Mouse (Mus musculus) midbrain, embryonic 13.5 days (tissue): ENCODE data around the gene Fcgr4. TPM values are rescaled to one million over a fixed set of nuclear protein-coding genes. Genes with fewer than 3 reads are reported as not detected.
"Not testable (repeated sequence)": the region's sequence is repeated elsewhere in the genome, so short reads cannot be mapped to it uniquely, and the experiment has no call there.

Experiments
- ATAC-seq: fragments of 200-750 bp; cut with Nextera tagmentation; 2 replicates; pipeline ENCODE4 v1.8.0; 2017; ENCODE audit warnings: mild to moderate bottlenecking, moderate TSS enrichment, moderate library complexity
- H3K27ac ChIP-seq: fragments of 300-500 bp; sonication (generic); 2 replicates; pipeline ENCODE4 v1.5.1; 2015; ENCODE audit warnings: inconsistent platforms, mild to moderate bottlenecking, moderate library complexity
- H3K27me3 ChIP-seq: fragments of 300-500 bp; sonication (generic); 2 replicates; pipeline ENCODE4 v1.6.1; 2015; ENCODE audit warnings: mild to moderate bottlenecking, inconsistent platforms
- H3K36me3 ChIP-seq: fragments of 300-500 bp; sonication (generic); 2 replicates; pipeline ENCODE4 v1.6.1; 2015; ENCODE audit warnings: mild to moderate bottlenecking, inconsistent platforms
- H3K4me1 ChIP-seq: fragments of 300-500 bp; sonication (generic); replicated peaks from 2 replicates; pipeline ENCODE4 v1.6.1; 2015; ENCODE audit warnings: inconsistent platforms
- H3K4me2 ChIP-seq: fragments of 300-500 bp; sonication (generic); replicated peaks from 2 replicates; pipeline ENCODE4 v1.6.1; 2015; ENCODE audit warnings: moderate library complexity, mild to moderate bottlenecking, inconsistent platforms
- H3K4me3 ChIP-seq: fragments of 300-500 bp; sonication (generic); replicated peaks from 2 replicates; pipeline ENCODE4 v1.5.1; 2015; ENCODE audit warnings: mild to moderate bottlenecking, inconsistent platforms
- H3K9ac ChIP-seq: fragments of 300-500 bp; sonication (generic); replicated peaks from 2 replicates; pipeline ENCODE4 v1.6.1; 2015; ENCODE audit warnings: mild to moderate bottlenecking, inconsistent platforms
- H3K9me3 ChIP-seq: fragments of 300-500 bp; sonication (generic); 2 replicates; pipeline ENCODE4 v1.6.1; 2016; ENCODE audit warnings: mild to moderate bottlenecking, inconsistent platforms
- WGBS: fragments of 180-500 bp; shearing (Covaris S2); methylation state at CpG from one replicate; pipeline ENCODE4 v1.1.7; 2015; 5-methylcytosine and 5-hydroxymethylcytosine counted together
- polyA plus RNA-seq: library from polyadenylated mRNA; unstranded; fragments of >200 nt; fragmentation: Nextera tagmentation; extraction: Ambion mirVana; gene quantifications from 2 replicates; pipeline ENCODE4 v1.2.1, GENCODE M21; 2015

Fcgr4 gene
- 0.15 TPM in 1 of 2 replicates, not detected in the other for polyA plus RNA-seq

DNA sequence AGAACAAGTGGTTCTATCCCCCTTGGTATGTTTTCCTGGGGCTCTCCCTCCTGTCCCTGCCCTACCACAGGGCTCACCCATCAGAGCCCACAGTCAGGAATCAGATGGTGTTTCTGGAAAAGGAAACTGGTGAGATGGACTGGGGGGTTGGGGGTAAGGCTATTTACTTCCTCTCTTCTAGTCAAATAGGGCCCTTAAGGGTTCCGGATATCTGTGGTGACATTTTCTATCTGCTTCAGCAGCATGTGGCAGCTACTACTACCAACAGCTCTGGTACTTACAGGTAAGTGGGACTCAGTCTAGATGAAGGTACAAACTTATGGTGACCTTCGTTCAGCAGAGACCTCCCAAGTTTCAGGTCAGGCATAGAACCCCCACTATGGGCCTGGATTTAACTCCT, at the start of gene Fcgr4:
Gene Fcgr4 (plus strand): TSS at position 184 of the 400 bp plus-strand sequence.
- Histone ChIP-seq H3K9me3 (no peaks in the 10 kb centered on the region), H3K9ac (no peak within 1 kb of the TSS), H3K27me3 (no peaks in the 10 kb centered on the region), H3K36me3 (no peaks in the 10 kb centered on the region), H3K27ac (no peak within 1 kb of the TSS), H3K4me2 (no peak within 1 kb of the TSS), H3K4me1 (no peaks in the 10 kb centered on the region), H3K4me3 (no peak within 1 kb of the TSS)
- no peak for ATAC-seq
- 87% methylated on average over 2 of the region's 2 CpGs for WGBS

DNA sequence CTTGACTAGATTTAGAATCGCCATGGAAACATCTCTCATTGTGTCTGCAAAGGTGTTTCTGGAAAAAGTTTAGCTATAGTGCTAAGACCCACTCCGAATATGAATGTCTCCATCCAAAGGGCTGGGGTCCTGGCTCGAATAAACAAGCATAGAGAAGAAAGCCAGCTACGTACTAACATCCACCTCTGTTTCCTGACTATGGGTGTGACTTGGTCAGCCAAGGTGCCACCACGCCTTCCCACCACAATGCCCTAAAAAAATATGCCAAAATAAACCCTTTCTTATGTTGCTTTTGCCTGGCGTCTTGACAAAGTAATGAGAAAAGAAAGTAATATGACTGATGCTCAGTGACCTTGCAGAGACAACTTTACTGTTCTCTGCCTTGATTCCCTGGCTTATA, 46.2 kb upstream of the Fcgr4 start:
- no peak overlapping the region for H3K27ac ChIP-seq
- H3K9ac ChIP-seq, result no peak overlapping the region
- no peaks in the 10 kb centered on the region for H3K36me3 ChIP-seq
- no peaks in the 10 kb centered on the region for H3K4me1 ChIP-seq
- no peak for ATAC-seq
- no peaks in the 10 kb centered on the region for H3K9me3 ChIP-seq
- H3K4me3 ChIP-seq, result no peak overlapping the region
- WGBS, result 84% methylated on average over 6 of the region's 6 CpGs
- no peaks in the 10 kb centered on the region for H3K27me3 ChIP-seq
- no peak overlapping the region for H3K4me2 ChIP-seq

DNA sequence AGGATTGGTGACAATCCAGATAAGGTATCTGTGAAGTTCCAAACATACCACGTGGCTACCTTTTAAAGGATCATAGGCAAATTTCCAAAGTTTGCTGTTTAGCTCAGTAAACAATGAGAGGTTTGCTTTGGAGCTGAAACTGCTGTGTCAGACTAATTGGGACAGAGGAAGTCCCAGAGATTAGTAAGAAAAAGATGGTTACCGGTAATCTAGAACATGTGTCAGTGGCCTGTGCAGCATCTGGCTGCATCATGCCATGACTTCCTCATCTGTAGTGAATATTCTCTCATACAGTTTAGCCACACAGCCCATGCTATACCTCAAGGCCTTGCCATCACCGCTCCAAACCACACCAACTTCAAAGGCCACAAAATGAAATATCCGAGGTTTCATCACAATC, 45.8 kb upstream of the Fcgr4 start:
- no peaks in the 10 kb centered on the region for H3K9me3 ChIP-seq
- ATAC-seq, result no peak
- WGBS, result 93% methylated on average over 4 of the region's 4 CpGs

DNA sequence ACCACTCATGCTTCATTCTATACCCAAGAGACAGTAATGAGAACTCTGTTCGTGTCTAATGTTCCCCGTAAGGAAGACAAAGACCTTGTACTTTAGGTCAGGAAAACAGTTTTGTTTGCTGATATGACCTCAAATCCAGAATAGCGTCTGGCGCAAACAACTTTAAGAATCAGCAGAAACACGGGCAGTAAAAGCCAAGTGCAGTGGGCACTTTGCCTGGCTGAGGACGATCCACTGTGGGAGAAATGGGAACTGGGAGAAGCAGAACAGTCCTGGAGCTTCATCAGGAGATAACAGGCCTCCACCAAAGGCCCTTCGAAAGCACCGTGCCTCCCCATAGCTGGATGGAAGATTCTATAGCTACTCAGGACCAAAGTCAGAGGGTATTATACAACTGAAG, 44.5 kb upstream of the Fcgr4 start:
- no peaks in the 10 kb centered on the region for H3K4me1 ChIP-seq
- no peaks in the 10 kb centered on the region for H3K36me3 ChIP-seq
- no peak for ATAC-seq
- WGBS, result 90% methylated on average over 8 of the region's 8 CpGs
- H3K4me3 ChIP-seq, result no peak overlapping the region
- no peak overlapping the region for H3K9ac ChIP-seq
- no peak overlapping the region for H3K27ac ChIP-seq
- no peak overlapping the region for H3K4me2 ChIP-seq
- H3K27me3 ChIP-seq, result no peaks in the 10 kb centered on the region
- H3K9me3 ChIP-seq, result no peaks in the 10 kb centered on the region

More for the DNA sequence above, 45.8 kb upstream of the Fcgr4 start:
- Histone ChIP-seq H3K4me3 (no peak overlapping the region), H3K27me3 (no peaks in the 10 kb centered on the region), H3K4me2 (no peak overlapping the region), H3K36me3 (no peaks in the 10 kb centered on the region), H3K9ac (no peak overlapping the region), H3K4me1 (no peaks in the 10 kb centered on the region), H3K27ac (no peak overlapping the region)

DNA sequence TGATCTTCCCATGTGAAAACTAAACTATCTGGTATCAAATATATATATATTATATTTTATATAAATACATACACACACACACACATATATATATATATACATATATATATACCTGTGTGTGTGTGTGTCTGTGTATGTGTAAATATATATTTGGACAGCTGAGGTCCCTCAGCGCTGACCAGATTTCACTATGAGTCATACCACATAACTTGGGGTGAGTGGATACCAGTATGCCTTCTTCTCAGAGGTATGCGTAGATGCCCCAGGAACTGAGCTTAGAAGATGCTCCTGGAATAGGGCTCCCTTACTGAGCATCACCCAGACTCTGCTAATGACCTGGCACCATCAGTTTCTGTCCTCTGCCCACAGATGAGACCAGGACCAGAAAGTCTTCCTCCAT, 44.0 kb upstream of the Fcgr4 start:
- Histone ChIP-seq H3K4me3 (no peak overlapping the region), H3K27me3 (no peaks in the 10 kb centered on the region), H3K27ac (no peak overlapping the region), H3K4me2 (no peak overlapping the region), H3K9me3 (no peaks in the 10 kb centered on the region), H3K36me3 (no peaks in the 10 kb centered on the region), H3K4me1 (no peaks in the 10 kb centered on the region), H3K9ac (no peak overlapping the region)
- ATAC-seq, result no peak
- WGBS, result 93% methylated on average over 2 of the region's 2 CpGs

DNA sequence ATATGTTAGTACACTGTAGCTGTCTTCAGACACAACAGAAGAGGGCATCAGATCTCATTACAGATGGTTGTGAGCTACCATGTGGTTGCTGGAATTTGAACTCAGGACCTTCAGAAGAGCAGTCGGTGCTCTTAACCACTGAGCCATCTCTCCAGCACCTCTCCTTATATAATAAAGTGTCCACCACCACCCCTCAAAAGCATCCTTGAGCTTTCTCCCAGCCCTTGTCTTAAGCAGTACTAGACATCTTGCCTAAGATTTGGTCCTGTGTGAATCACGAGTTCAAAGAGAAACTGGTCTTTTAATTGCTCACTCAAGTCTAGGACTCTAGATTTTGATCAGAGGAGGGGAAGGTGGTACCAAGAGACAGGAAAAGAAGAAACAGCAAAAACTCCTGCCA, 43.4 kb upstream of the Fcgr4 start:
- not testable (repeated sequence) for H3K9ac ChIP-seq, H3K36me3 ChIP-seq, H3K4me3 ChIP-seq, H3K27ac ChIP-seq, H3K9me3 ChIP-seq, ATAC-seq, H3K4me2 ChIP-seq, H3K4me1 ChIP-seq, H3K27me3 ChIP-seq
- 83% methylated on average over 2 of the region's 2 CpGs for WGBS

DNA sequence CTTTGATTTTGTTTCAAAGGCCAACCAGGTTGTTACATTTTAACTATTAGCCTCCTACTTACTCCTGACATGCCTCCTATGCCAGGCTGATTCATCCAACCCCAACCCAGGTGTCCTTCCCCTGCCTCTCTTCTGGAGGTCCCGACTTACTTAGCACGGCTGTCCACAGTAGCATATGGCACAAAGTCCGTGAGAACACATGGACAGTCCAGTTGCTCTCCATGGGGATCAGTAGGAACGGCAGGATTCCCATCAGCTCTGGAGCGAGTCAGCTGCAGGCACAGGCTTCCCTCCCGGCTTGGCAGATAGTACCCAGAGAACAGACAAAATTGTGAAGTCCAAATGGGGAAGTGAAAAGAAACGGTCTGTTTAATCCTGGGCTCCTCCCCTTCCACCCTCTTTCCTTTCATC, 43.0 kb upstream of the Fcgr4 start:
- WGBS, result 75% methylated on average over 7 of the region's 7 CpGs
- no peaks in the 10 kb centered on the region for H3K9me3 ChIP-seq
- no peak overlapping the region for H3K27ac ChIP-seq
- no peak for ATAC-seq
- H3K36me3 ChIP-seq, result no peaks in the 10 kb centered on the region
- no peaks in the 10 kb centered on the region for H3K4me1 ChIP-seq
- no peak overlapping the region for H3K4me3 ChIP-seq
- no peaks in the 10 kb centered on the region for H3K27me3 ChIP-seq
- H3K4me2 ChIP-seq, result no peak overlapping the region
- no peak overlapping the region for H3K9ac ChIP-seq

DNA sequence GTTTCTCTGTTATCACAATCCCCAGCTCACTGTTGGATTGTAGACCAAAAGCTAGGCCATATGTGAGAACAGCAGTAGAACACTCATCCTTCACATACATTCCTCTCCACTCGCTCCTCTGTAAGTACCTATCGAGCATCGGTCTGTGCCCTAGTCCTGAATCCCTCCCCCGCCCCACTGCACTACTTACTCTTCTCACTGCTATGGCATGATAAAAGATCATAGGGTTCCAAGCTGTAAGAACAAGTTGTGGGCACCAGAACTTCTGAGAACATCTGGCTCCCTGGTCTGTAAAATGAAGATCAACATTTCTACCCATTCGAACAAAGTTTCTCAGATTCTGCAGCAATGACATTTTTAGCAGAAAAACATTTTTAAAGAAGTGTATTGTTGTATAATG, 42.3 kb upstream of the Fcgr4 start, which contains the start of gene Fcgr2b:
Gene Fcgr2b (minus strand): TSS at position 101 of the 400 bp plus-strand sequence.
- H3K4me3 ChIP-seq, result no peak within 1 kb of the TSS
- H3K4me1 ChIP-seq, result no peaks in the 10 kb centered on the region
- H3K9me3 ChIP-seq, result no peaks in the 10 kb centered on the region
- no peak within 1 kb of the TSS for H3K27ac ChIP-seq
- no peaks in the 10 kb centered on the region for H3K27me3 ChIP-seq
- no peak for ATAC-seq
- H3K4me2 ChIP-seq, result no peak within 1 kb of the TSS
- 89% methylated on average over 5 of the region's 5 CpGs for WGBS
- H3K36me3 ChIP-seq, result no peaks in the 10 kb centered on the region
- H3K9ac ChIP-seq, result no peak within 1 kb of the TSS

DNA sequence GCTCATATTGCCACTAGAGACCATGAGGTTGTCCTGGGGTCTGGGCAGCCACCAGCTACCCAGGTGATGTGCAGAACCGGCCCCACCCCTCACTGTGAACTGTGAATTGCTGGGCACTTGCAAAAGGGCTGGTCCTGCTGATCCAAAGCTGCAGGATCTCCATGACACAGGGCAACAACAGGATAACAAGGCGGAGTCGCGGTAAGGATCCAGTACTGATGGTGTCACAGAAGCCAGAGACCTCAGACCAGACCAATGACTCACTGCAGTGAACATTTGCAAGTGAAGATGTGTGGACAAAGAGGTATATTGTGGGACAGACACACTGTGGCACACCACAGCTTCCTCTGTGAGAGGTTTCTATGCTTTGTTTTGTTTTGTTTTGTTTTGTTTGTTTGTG, 40.1 kb upstream of the Fcgr4 start:
- no peak overlapping the region for H3K4me3 ChIP-seq
- 79% methylated on average over 4 of the region's 4 CpGs for WGBS
- no peaks in the 10 kb centered on the region for H3K4me1 ChIP-seq
- no peak overlapping the region for H3K4me2 ChIP-seq
- no peaks in the 10 kb centered on the region for H3K9me3 ChIP-seq
- H3K36me3 ChIP-seq, result no peaks in the 10 kb centered on the region
- no peak overlapping the region for H3K27ac ChIP-seq
- no peak overlapping the region for H3K9ac ChIP-seq
- no peaks in the 10 kb centered on the region for H3K27me3 ChIP-seq
- no peak for ATAC-seq

DNA sequence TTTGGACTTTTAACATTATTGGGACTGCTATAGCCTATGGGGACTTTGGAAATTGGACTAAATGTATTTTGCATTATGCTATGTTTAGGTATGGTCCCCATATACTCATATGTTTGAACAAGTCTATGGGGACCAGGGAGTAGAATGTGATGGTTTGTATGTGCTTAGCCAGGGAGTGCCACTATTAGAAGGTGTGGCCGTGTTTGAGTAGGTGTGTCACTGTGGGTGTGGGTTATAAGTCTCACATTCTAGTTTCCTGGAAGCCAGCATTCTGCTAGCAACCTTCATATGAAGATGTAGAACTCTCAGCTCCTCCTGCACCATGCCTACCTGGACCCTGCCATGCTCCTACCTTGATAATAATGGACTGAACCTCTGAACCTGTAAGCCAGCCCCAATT, 37.0 kb upstream of the Fcgr4 start:
- not testable (repeated sequence) for H3K4me2 ChIP-seq, H3K9me3 ChIP-seq, H3K9ac ChIP-seq, H3K27ac ChIP-seq, H3K4me1 ChIP-seq, H3K36me3 ChIP-seq, H3K4me3 ChIP-seq, H3K27me3 ChIP-seq, ATAC-seq
- WGBS, result 77% methylated on average over 1 of the region's 1 CpGs

DNA sequence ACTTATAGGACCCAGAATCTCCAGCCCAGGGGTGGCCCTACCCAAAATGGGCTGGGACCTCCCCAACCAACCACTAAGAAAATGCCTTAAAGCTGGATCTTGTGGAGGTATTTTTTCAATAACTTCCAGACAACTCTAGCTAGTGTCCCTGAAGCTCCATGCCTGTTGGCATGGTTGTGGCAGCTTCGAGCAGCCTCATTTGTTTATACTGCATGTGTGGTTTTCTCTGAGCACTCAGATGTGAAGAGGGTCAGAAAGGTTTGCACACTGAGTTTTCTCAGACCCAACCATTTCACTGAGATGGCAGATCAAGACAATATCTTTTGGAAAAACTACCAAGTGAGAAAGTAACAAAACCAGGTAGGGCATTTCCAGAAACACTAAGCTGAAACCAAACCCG, 36.4 kb upstream of the Fcgr4 start:
- Histone ChIP-seq H3K36me3 (no peaks in the 10 kb centered on the region), H3K4me3 (no peak overlapping the region), H3K4me1 (no peaks in the 10 kb centered on the region), H3K4me2 (no peak overlapping the region), H3K27me3 (no peaks in the 10 kb centered on the region), H3K27ac (no peak overlapping the region), H3K9me3 (no peaks in the 10 kb centered on the region), H3K9ac (no peak overlapping the region)
- 87% methylated on average over 2 of the region's 2 CpGs for WGBS
- no peak for ATAC-seq

DNA sequence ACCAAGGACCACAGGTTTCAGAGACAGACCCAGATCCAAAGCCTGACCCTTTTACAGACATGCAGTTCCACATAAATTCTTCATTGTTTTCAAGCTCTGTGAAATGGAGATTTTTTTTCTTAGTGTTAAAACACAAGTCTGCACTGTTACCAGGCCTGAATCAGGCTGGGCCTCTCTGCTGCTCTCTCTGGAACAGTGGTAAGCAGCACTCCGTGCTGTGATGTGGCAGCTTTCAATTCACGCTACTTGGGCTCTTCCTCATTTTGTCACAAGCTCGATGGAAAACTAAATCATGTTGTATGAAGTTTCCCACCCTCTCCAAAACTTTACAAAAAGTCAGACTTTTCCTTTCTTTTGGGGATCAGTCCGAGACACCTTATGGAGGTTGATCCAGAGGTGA, 35.7 kb upstream of the Fcgr4 start:
- 85% methylated on average over 4 of the region's 4 CpGs for WGBS
- H3K27ac ChIP-seq, result no peak overlapping the region

DNA sequence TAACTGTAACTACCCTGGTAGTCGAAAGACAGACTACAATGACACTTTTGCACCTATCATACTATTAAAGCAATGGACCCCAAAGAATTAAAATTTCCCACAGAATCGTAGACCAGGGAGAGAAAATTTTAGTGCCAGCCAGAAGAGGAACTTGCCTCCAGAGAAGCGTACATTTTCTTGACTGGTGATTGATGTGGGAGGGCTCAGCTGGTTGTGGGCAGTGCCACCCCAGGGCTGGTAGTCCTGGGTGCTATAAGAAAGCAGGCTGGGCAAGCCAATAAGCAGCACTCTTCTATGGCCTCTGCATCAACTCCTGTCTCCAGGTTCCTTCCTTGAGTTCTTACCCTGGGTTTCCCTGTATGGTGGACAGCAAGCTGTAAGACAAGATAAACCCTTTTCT, 33.6 kb upstream of the Fcgr4 start:
- Histone ChIP-seq H3K27ac (no peak overlapping the region), H3K9me3 (no peaks in the 10 kb centered on the region), H3K4me1 (no peaks in the 10 kb centered on the region), H3K36me3 (no peaks in the 10 kb centered on the region), H3K4me2 (no peak overlapping the region), H3K4me3 (no peak overlapping the region), H3K27me3 (no peaks in the 10 kb centered on the region), H3K9ac (no peak overlapping the region)
- WGBS, result 89% methylated on average over 3 of the region's 3 CpGs
- ATAC-seq, result no peak

More for the DNA sequence above, 35.7 kb upstream of the Fcgr4 start:
- Histone ChIP-seq H3K4me3 (no peak overlapping the region), H3K27me3 (no peaks in the 10 kb centered on the region), H3K4me2 (no peak overlapping the region), H3K36me3 (no peaks in the 10 kb centered on the region), H3K4me1 (no peaks in the 10 kb centered on the region), H3K9me3 (no peaks in the 10 kb centered on the region), H3K9ac (no peak overlapping the region)
- no peak for ATAC-seq
